Mouse (Mus musculus): ENCODE results near the gene Atf3.

DNA sequence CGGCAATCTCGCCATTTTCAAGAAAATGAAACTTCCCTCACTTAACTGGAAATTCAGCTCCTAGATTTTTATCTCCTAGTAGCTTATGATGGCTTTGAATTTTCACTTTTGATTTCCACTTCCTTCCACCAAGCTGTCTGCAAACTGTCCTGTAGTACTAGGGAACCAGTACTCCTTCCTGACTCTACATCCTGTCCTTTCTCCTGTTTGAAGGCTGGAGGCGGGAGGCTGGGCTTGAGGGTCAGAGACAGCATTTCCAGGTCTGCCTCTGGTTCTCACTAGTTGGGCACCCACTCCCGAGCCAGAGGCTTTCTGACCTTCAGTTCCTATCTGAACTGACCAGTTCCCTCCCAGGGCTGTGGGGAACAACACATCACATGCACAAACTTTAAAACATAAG lies 37.4 kb downstream of the Atf3 start:
- TF ChIP-seq POLR2A (IDR thresholded peaks at IDR 0.05; ENCODE audit: insufficient read depth, low read length) (no peak), CTCF (IDR thresholded peaks at IDR 0.05; ENCODE audit: low read depth, low read length) (no peak), EP300 (IDR thresholded peaks at IDR 0.05; ENCODE audit: insufficient read depth, low read depth, low read length) (no peak)
